Mouse (Mus musculus) forebrain, postnatal 0 days (tissue): ENCODE results near the gene Nmnat2. TPM values are rescaled to one million over a fixed set of nuclear protein-coding genes. Genes with fewer than 3 reads are reported as not detected.

ENCODE experiments used
- ATAC-seq: fragments of 200-750 bp; cut with Nextera tagmentation; 2 replicates; pipeline ENCODE4 v1.8.0; 2017; ENCODE audit warnings: mild to moderate bottlenecking, moderate library complexity
- DNase-seq: peaks from one replicate; pipeline ENCODE4 v3.0.0-alpha.2; 2015
- H3K27ac ChIP-seq: fragments of 300-500 bp; sonication (generic); 2 replicates; pipeline ENCODE4 v1.5.1; 2014; ENCODE audit warnings: low read depth, mild to moderate bottlenecking, antibody characterized with exemption, low read length, moderate library complexity, mixed read lengths
- H3K27me3 ChIP-seq: fragments of 300-500 bp; sonication (generic); 2 replicates; pipeline ENCODE4 v1.6.1; 2014; ENCODE audit warnings: mild to moderate bottlenecking, low read length, mixed read lengths; ENCODE audit not compliant: insufficient read depth
- H3K36me3 ChIP-seq: fragments of 300-500 bp; sonication (generic); 2 replicates; pipeline ENCODE4 v1.6.1; 2014; ENCODE audit warnings: mild to moderate bottlenecking, moderate library complexity; ENCODE audit not compliant: insufficient read depth
- H3K4me1 ChIP-seq: fragments of 300-500 bp; sonication (generic); 2 replicates; pipeline ENCODE4 v1.6.1; 2014; ENCODE audit warnings: antibody characterized with exemption; ENCODE audit not compliant: insufficient read depth
- H3K4me2 ChIP-seq: fragments of 300-500 bp; sonication (generic); 2 replicates; pipeline ENCODE4 v1.6.1; 2014; ENCODE audit warnings: low read depth, mild to moderate bottlenecking, moderate library complexity
- H3K4me3 ChIP-seq: fragments of 300-500 bp; sonication (generic); 2 replicates; pipeline ENCODE4 v1.5.1; 2014; ENCODE audit warnings: low read depth, low read length, mixed read lengths
- H3K9ac ChIP-seq: fragments of 300-500 bp; sonication (generic); 2 replicates; pipeline ENCODE4 v1.6.1; 2014; ENCODE audit warnings: mild to moderate bottlenecking
- H3K9me3 ChIP-seq: fragments of 300-500 bp; sonication (generic); 2 replicates; pipeline ENCODE4 v1.6.1; 2016; ENCODE audit warnings: low read length
- CTCF ChIP-seq: sonication (generic); IDR thresholded peaks from 2 replicates; pipeline ENCODE4 v1.5.1; 2016; ENCODE audit warnings: antibody characterized with exemption, control low read depth, low read depth
- WGBS: fragments of 180-500 bp; shearing (Covaris S2); extraction: QIAGEN DNeasy Blood & Tissue Kit; methylation state at CpG from one replicate; pipeline ENCODE4 v1.1.7; 2014; 5-methylcytosine and 5-hydroxymethylcytosine counted together
- polyA plus RNA-seq: library from polyadenylated mRNA; unstranded; fragments of >200 nt; fragmentation: Nextera tagmentation; extraction: Ambion mirVana; gene quantifications from 2 replicates; pipeline ENCODE4 v1.2.1, GENCODE M21; 2015
- total RNA-seq: library from RNA; depleted of rRNA; stranded (reverse); fragments of >200 nt; gene quantifications from 2 replicates; pipeline ENCODE4 v1.2.3, GENCODE M21; 2014

Nmnat2 gene
- total and polyA plus RNA-seq, 2 experiments from 2014 or later = 81.8 to 142 TPM

DNA sequence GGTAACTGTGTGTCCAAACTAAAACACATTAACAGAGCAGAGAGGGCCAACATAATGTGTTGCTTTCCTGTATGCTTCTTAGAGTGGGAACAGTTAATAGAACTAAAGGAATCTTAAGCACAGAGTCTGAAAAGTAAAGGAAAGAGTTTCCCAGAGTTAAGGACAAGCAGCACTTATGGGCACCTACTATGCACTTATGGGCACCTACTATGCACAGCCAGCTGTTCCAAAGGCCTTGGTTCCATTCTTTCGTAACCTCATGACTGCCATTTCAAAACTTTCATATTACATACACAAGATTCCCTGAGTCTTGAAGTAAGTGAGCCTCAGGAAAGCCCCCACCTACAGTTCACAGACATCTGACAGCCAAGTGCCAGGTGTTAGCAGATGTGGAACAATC, 64.3 kb downstream of the Nmnat2 start:
- DNase-seq (no peak), ATAC-seq (no peak)
- no peak for TF ChIP-seq CTCF
- no peaks in the 10 kb centered on the region for H3K36me3 ChIP-seq
- no peaks in the 10 kb centered on the region for H3K9me3 ChIP-seq
- H3K4me2 ChIP-seq = no peak overlapping the region
- peaks cover 10% of the 10 kb centered on the region; the same call in 1 of the 2 replicates for H3K4me1 ChIP-seq
- no peak overlapping the region for H3K4me3 ChIP-seq
- H3K27me3 ChIP-seq = no peaks in the 10 kb centered on the region
- WGBS = 100% methylated on average over 1 of the region's 1 CpGs
- H3K9ac ChIP-seq = no peak overlapping the region
- H3K27ac ChIP-seq = no peak overlapping the region

DNA sequence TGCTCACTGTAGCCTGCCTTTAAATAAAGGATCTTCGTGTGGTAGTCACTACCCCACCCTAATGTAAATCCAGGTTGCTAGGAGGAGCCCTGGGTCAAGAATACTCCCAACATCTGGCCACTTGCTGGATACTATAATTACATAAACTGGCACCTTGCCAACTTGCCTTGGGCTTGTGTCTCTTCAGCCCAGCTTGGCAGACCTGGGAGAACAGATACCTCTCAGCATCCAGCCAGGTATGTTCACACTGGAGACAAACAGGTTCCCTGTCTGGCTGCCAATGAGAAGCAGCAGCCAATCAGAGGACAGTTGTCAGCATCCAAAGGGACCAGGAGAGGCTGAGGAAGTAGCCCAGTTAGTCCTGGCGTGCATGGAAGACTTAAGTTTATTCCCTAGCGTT, 64.8 kb downstream of the Nmnat2 start:
- no peak for TF ChIP-seq CTCF
- DNase-seq = no peak
- WGBS = 82% methylated on average over 3 of the region's 3 CpGs

DNA sequence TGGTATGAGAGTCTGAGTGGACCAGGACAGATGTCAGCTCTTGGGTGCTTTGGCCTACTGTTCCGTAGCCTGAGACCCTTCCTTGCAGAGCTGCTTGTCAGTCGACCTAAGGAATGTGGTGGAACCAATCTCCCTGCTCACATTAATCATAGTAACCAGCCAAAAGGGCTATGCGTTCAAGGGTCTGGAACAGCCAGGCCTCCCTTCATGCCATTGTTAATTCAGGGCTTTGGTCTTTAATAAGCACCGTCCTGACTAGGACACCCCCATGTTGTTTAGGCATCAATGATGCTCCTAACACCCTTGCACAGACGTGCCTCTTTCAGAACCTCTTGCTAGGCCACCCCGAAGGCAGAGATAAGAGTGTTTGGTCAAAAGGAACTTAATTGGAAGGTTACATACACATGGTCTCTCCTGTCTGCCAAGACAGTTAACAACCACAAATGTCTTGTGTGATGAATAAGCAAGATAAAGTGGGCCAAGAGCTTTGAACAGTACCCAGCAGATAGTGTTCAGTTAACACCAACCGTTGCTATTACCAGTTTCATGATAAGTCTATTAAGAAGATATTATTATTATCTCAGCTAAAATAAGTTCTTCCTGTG, 66.3 kb downstream of the Nmnat2 start:
- Histone ChIP-seq H3K9ac (no peak overlapping the region), H3K4me2 (no peak overlapping the region), H3K36me3 (no peaks in the 10 kb centered on the region), H3K9me3 (no peaks in the 10 kb centered on the region), H3K4me1 (no peaks in the 10 kb centered on the region), H3K4me3 (no peak overlapping the region), H3K27ac (no peak overlapping the region), H3K27me3 (no peaks in the 10 kb centered on the region)
- ATAC-seq (no peak), DNase-seq (no peak)
- no peak for TF ChIP-seq CTCF
- WGBS = 82% methylated on average over 7 of the region's 7 CpGs

More for the DNA sequence above, 64.8 kb downstream of the Nmnat2 start:
- H3K9me3 ChIP-seq = no peaks in the 10 kb centered on the region
- no peaks in the 10 kb centered on the region for H3K27me3 ChIP-seq
- no peaks in the 10 kb centered on the region for H3K36me3 ChIP-seq
- H3K4me3 ChIP-seq = no peak overlapping the region
- H3K4me1 ChIP-seq = peaks cover 5% of the 10 kb centered on the region; the same call in 1 of the 2 replicates
- no peak overlapping the region for H3K4me2 ChIP-seq
- H3K9ac ChIP-seq = no peak overlapping the region
- no peak for ATAC-seq
- no peak overlapping the region for H3K27ac ChIP-seq

DNA sequence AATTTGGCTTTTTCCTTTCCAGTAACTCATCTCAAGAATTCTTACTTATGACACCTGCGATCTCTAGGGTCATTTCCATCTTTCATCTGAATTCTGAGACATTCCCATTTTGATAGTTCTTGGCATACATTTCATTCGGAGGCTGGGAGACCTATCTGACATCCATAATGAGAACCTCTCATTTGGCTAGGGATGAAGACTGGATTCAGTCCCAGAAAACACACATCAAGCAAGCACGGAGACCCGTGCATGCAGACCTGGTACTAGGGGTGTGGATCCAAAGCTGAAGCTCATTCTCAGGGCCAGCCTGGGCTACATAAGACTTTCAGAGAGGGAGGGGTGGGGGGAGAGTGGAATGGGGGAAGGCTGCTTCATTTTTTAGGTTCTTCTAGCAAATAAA, 68.2 kb downstream of the Nmnat2 start:
- Histone ChIP-seq H3K27me3 (no peaks in the 10 kb centered on the region), H3K4me3 (no peak overlapping the region), H3K27ac (no peak overlapping the region), H3K4me2 (no peak overlapping the region), H3K36me3 (no peaks in the 10 kb centered on the region), H3K9ac (no peak overlapping the region), H3K4me1 (no peaks in the 10 kb centered on the region), H3K9me3 (no peaks in the 10 kb centered on the region)
- ATAC-seq = no peak
- no peak for TF ChIP-seq CTCF
- no peak for DNase-seq
- 59% methylated on average over 4 of the region's 4 CpGs for WGBS

GRCm38 (mm10) chr1:153023875-153024274, 69.1 kb downstream of the Nmnat2 start:
- TF ChIP-seq CTCF = no peak
- Histone ChIP-seq H3K4me3 (no peak overlapping the region), H3K4me2 (no peak overlapping the region), H3K4me1 (no peaks in the 10 kb centered on the region), H3K27me3 (no peaks in the 10 kb centered on the region), H3K27ac (no peak overlapping the region), H3K9ac (no peak overlapping the region), H3K36me3 (no peaks in the 10 kb centered on the region), H3K9me3 (no peaks in the 10 kb centered on the region)
- no peak for DNase-seq
- WGBS = 89% methylated on average over 2 of the region's 2 CpGs
- ATAC-seq = no peak

- WGBS = 85% methylated on average over 2 of the region's 2 CpGs
- Histone ChIP-seq H3K4me3 (no peak overlapping the region), H3K27ac (no peak overlapping the region), H3K9me3 (no peaks in the 10 kb centered on the region), H3K4me1 (no peaks in the 10 kb centered on the region), H3K9ac (no peak overlapping the region), H3K27me3 (no peaks in the 10 kb centered on the region), H3K36me3 (no peaks in the 10 kb centered on the region), H3K4me2 (no peak overlapping the region)
- ATAC-seq = no peak
- TF ChIP-seq CTCF = no peak
- no peak for DNase-seq
Measured at GRCm38 (mm10) chr1:153024453-153024852, 69.7 kb downstream of the Nmnat2 start.

DNA sequence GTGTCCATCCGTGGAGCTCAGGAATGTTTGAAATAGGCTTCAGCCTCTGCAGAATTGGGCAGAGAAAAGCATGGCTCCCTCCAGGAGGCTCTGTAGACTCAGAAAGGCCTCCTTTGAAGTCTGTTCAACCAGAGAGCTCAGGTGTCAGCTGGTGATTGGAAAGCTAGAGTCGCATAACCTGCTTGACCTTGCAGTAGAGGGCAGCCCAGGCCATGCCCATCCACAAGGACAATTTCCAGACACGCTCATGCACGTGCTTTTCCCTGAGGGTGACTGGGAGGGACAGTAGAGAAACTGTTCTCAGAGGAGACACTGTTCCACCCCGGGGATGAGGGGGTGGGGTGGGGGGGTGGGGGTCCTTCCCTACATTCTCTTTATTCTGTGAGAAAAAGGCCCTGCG, 76.6 kb downstream of the Nmnat2 start:
- H3K27ac ChIP-seq = no peak overlapping the region
- no peak overlapping the region for H3K4me2 ChIP-seq
- no peak overlapping the region for H3K4me3 ChIP-seq
- H3K4me1 ChIP-seq = peaks cover 9% of the 10 kb centered on the region; the same call in 1 of the 2 replicates
- H3K36me3 ChIP-seq = no peaks in the 10 kb centered on the region
- ATAC-seq (no peak), DNase-seq (no peak)
- TF ChIP-seq CTCF = no peak
- 74% methylated on average over 6 of the region's 6 CpGs for WGBS
- H3K9ac ChIP-seq = no peak overlapping the region
- H3K9me3 ChIP-seq = no peaks in the 10 kb centered on the region
- no peaks in the 10 kb centered on the region for H3K27me3 ChIP-seq

- DNase-seq (no peak), ATAC-seq (no peak)
- Histone ChIP-seq H3K4me3 (no peak overlapping the region), H3K9me3 (no peaks in the 10 kb centered on the region), H3K9ac (no peak overlapping the region), H3K4me2 (no peak overlapping the region), H3K4me1 (peaks cover 9% of the 10 kb centered on the region; the same call in 1 of the 2 replicates), H3K27me3 (no peaks in the 10 kb centered on the region), H3K27ac (no peak overlapping the region), H3K36me3 (no peaks in the 10 kb centered on the region)
- 89% methylated on average over 12 of the region's 12 CpGs for WGBS
- no peak for TF ChIP-seq CTCF
Measured at GRCm38 (mm10) chr1:153031954-153032353, 77.2 kb downstream of the Nmnat2 start.
